Mouse (Mus musculus): ENCODE measurements around the gene Cradd.
A peak's percentile ranks its signal among the peaks of the same experiment; 100 is the strongest.

Gene Cradd

DNA sequence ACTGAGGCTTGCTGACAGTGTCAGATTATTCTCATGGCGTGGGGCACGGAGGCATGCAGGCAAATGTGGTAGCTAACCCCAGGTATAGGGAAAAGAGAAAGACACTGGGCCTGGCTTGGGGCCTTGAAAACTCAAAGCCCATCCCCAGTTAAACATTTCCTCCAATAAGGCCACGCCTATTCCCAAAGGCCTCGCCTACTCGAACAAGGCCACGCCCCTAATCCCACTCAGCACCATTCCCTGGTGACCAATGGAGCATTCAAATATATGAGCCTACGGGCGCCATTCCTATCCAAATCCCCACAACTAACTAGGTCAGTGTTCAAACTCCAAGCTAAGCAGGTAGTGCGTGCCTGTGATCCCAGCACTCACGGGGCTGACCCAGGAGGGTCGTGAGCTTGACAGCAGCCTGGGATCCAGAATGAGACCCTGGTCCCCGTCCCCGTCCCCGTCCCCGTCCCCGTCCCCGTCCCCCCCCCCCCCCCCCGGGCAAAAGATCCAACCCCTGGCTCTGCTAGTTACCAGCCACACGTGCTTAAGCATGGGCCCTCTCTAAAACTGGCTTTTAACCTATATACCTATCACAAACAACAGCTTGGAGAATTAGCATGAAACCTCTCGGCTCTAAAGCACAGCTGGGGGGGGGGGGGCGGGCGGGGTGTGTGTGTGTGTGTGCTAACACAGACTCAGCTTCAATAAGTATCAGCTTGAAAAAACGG is 78.8 kb downstream of the Cradd start:
- peak; percentile 56 for DNase-seq (ENCODE audit: low read depth, low spot score)

DNA sequence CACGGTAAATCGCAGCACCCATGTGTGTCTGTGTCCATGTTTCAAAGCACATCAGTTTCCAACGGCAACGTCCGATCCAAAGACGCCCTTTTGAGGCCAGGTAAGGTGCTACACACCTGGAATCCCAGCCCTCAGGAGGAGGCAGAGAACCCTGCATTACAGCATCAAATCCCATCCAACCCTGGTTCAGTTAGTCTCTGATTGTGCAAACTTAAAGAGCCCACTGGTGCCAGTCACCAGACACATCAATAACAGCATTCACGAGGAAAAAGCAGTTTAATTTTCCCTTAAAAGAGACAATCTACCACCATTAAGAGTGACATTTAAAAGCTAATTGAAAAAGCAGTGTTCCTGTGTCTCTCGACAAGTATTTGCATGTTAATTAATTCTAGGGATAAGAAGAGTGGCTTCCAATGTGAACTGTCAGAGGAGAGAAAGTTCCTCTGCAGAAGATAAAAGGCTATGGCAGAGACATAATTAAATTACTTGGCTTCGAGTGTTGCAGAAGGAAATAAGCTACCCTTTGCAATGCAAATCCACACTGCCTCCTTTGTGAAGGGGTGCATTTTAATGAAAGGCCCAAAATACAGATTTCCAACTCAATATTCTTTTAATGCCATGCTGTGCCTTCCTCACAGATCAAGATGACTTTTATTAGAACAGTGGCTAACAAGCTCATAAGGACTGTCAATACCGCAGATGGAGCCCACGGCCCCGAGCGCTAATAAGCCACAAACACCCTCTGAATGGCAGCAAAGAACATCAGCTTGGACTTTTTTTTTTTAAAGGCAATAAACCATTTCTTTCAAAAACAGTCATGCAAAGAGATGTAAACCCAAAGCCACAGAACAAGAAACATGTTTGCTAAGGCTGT is 84.5 kb downstream of the Cradd start:
- DNase-seq (ENCODE audit: low read depth, low spot score) = no peak

DNA sequence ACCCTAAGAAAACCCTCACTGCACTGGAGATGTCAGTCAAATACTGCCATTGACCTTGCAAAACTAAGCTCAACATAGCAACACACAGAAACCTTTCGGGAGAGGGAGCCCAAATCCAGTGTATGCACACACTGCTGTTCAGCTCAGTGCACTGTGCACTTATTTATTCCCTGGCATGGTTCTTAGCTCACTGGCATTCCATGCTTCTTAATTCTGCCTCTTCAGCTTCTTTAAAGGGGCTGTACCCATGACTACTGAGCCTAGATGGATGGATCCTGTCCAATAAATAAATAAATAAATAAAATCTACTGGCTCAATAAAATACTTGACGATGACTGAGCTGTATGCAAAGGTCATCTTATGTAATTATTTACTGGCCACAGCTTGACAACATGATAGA is 85.3 kb downstream of the Cradd start:
- no peak for DNase-seq (ENCODE audit: low read depth, low spot score)

DNA sequence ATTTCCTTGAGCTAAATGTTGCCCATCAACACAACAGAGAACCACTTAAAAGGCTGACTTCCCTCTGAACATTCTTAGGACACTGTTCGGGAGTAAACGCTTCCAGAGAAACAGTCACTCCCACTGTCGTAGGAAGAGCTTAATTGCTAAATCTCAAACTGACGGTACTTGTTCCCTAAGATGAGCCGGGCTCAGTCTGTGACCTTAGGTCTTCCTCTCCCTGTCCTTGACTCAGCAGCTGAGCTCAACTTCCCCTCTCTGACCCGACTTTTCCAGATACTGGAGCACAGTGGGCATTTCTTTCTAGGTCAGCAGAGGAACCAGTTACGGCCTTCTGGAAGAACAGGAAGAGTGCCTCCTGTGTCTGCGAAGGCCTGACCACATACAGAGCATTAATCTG is 87.7 kb downstream of the Cradd start:
- no peak for DNase-seq (ENCODE audit: low read depth, low spot score)

DNA sequence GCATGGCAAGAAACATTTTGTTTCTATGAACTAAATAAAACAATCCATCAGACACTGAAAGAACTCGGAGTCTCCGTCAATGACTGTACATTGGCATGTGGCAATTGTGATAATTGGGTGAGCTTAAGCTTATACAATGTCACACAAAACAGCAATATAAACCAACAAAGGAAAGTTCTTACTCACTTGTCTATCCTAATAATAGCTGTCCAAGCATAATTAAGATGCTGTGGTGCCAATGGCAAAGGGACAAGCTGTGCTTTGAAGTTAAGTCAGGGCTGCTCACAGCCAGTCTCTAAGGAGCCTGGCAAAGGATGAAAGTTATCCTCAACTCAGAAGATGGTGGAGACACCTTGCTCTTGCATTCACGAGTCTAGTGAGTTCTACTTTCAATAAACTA is 89.3 kb downstream of the Cradd start:
- no peak for DNase-seq (ENCODE audit: low read depth, low spot score)

- no peak for DNase-seq (ENCODE audit: low read depth, low spot score)
Observed at GRCm38 (mm10) chr10:95233044-95233443, 90.9 kb downstream of the Cradd start.

DNA sequence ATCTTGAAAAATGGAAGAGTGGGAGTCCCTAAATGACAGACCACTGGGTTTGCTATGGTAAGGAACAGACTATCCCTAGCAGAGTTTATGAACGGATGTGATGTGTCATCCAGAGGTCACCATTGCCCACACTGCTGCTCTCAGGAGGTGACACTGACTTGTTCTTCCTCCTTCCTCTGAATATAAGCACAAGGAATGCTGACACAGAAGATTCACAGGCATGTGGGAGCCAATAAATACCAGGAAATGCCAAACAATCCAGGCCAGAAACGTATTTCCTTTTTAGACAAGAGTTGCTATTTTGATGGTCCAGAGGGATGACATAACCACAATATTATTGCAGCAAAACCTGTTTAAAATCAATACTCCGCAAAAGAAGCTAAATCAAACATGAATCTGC is 91.4 kb downstream of the Cradd start:
- DNase-seq (ENCODE audit: low read depth, low spot score) = no peak

- no peak for DNase-seq (ENCODE audit: low read depth, low spot score)
Observed at GRCm38 (mm10) chr10:95228192-95228591, 95.7 kb downstream of the Cradd start.

DNA sequence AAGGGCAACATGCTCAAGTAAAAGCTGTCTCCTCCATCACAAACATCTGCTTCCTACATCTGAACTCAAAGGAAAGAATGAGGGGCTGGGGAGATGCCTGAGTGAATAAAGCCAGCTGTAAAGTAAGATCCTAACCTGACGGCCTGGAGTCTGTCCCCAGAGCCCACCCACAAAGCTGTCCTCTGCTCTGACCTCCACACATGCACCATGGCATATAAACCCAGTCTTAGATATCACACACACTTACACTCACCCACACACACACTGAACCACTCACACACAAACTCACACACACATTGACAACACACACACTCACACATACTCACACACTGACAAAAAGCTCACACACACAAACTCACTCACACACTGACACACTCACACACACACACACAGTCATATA is 96.3 kb downstream of the Cradd start:
- DNase-seq (ENCODE audit: low read depth, low spot score) = no peak

GRCm38 (mm10) chr10:95226772-95227171 is 97.2 kb downstream of the Cradd start:
- DNase-seq (ENCODE audit: low read depth, low spot score) = no peak

- DNase-seq (ENCODE audit: low read depth, low spot score) = no peak
Observed at GRCm38 (mm10) chr10:95225006-95225405, 98.9 kb downstream of the Cradd start.

DNA sequence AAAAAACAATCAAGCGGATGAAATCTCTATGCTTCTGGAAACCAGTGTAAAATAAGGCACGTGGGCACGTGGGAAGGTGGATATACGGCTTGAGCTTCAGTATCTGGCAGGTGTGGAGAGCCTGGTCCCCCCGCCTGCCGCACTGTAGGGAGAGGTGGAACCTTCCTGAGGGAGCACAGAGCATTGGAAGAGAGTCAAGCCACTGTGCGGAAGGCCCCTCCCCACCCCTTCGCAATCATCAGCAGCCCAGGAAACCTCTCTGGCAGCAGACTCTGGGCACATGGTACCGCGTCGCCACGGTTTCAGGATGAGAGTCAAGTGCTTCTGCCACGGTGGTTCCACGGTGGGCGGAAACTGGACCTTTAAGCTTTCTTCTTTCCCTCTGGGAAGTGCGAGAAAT is 100.7 kb downstream of the Cradd start:
- no peak for DNase-seq (ENCODE audit: low read depth, low spot score)

DNA sequence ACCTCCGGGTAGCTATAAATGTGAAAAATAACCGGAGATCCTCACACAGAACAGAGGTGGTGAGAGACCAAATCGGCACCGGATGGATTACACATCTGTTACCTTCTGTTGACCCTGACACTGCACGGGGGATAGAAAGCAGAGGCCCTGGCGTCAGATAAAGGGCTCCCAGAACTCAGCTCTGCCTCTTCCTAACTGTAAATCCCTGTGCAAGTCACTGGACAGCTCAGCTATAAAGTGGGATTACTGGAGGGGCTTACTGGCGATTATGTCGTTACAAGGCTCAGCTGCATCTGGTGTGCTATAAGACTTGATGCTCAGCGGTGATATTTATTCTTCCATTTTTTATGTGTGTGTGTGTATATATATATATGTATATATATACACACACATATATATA is 102.0 kb downstream of the Cradd start:
- no peak for DNase-seq (ENCODE audit: low read depth, low spot score)

DNA sequence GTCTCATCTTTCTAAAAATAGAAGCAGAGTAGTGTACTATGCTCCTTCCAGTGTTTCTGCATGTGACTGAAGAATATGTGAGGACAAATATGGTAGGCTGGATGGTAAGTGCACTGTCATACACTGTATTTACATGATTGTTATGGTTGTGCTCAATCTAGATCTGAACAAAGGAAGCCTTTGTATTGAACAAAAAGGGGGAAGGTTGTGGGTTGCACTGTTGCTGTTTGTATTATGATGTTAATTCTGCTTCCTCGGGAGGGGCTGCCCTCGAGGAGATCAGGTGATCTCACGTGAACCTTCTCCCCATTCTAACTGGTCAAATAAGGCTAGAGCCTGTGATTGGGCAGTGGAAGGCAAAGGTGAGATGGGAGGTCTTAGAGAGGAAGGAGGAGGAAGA is 103.4 kb downstream of the Cradd start:
- peak; percentile 63 for DNase-seq (ENCODE audit: low read depth, low spot score)

GRCm38 (mm10) chr10:95218683-95219060 is 105.3 kb downstream of the Cradd start:
- DNase-seq (ENCODE audit: low read depth, low spot score) = no peak

- peak; percentile 43 for DNase-seq (ENCODE audit: low read depth, low spot score)
Observed at GRCm38 (mm10) chr10:95217956-95218682, 105.8 kb downstream of the Cradd start.

DNA sequence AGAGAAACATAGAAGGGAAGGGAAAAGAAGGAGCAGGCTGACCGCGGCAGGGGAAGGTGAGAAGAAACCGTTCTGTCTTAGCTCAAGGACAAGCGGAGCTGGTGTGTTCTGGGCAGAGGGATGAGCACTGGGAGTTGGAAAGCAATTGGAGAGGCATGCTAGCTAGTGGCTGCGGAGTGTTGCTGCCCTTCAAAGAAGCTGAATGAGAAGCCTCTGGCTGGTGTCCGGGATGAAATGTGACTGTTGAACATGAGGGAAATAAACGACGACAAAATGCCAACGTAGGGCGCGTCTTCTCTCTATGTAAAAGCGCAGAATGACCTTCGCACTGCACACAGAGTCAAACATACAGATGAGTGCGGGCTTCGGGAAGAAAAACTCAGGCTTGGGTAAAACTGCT is 108.6 kb downstream of the Cradd start:
- no peak for DNase-seq (ENCODE audit: low read depth, low spot score)

DNA sequence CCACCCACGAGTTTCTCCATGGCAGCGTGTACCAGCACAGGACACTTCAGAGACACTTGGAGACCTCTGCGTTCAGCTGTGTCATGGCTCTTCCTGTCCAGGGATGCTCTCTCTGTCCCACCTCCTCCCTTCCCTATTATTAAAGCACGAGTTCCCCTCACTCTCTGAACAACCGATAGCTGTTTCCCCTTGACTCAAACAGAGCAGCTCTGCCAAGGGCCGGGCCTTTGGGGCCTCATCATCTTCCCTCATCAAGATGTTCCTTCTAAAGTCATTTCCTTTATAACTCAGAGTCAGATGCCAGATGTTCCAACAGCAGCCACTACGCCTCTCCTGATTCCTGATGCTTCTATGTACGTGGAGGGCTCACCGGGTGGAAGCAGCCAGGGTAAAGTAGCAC is 110.1 kb downstream of the Cradd start:
- no peak for DNase-seq (ENCODE audit: low read depth, low spot score)

DNA sequence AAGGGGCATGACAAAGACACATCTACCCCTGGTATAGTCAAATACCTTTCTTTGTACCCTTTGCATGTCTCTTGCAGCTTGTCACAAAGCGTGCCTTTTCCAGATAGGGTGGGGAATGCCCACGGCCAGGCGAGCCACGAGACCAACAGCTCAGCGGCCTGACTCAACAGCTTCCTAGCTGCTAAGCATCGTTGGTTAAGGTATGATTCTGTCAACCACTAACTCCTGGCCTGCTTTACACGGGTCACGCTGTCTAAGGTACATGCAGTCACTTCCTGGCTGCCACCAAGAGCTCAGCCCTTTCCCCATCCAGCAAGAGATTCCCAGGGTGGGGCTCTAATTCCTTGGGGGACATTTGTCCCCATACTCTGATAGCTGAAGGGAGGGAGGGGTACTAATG is 110.6 kb downstream of the Cradd start:
- DNase-seq (ENCODE audit: low read depth, low spot score) = no peak

- DNase-seq (ENCODE audit: low read depth, low spot score) = no peak
Observed at GRCm38 (mm10) chr10:95211660-95212059, 112.3 kb downstream of the Cradd start.

GRCm38 (mm10) chr10:95210664-95211372 is 113.1 kb downstream of the Cradd start:
- DNase-seq (ENCODE audit: low read depth, low spot score) = no peak

DNA sequence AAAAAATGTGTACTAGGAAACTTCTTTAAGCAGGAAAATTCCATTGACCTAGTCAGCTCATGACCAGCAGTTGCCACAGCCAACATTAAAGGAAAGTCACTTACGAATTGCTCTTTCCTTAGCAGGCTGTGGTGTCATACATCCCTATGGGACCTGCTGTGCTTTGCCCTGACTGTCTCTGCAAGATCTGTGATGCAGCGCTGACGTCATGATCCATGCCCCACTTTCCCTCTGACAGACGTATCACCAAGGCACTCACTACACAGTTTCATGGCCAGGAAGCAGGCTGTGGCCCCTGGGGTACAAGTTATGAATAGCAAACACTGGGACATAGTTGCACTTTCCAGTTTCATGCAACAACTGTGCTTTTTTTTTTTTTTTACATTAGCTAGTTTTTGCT is 113.8 kb downstream of the Cradd start:
- no peak for DNase-seq (ENCODE audit: low read depth, low spot score)
